Mouse (Mus musculus): ENCODE measurements around the gene Nodal.

Nodal gene

GRCm38 (mm10) chr10:61417672-61418071, at the start of gene Nodal:
Gene Nodal, plus strand, starts transcription at chr10:61417972.
- DNase-seq = no peak

GRCm38 (mm10) chr10:61369755-61370154, 48.0 kb upstream of the Nodal start:
- no peak for DNase-seq

GRCm38 (mm10) chr10:61370273-61370979, 47.3 kb upstream of the Nodal start:
- DNase-seq = peak; percentile 81

- DNase-seq = no peak
These were observed 45.7 kb upstream of the Nodal start for GRCm38 (mm10) chr10:61371884-61372584.

GRCm38 (mm10) chr10:61372585-61372923, 45.2 kb upstream of the Nodal start:
- DNase-seq = no peak

GRCm38 (mm10) chr10:61374076-61374475, 43.7 kb upstream of the Nodal start:
- DNase-seq = peak; percentile 78

GRCm38 (mm10) chr10:61374771-61375481, 42.8 kb upstream of the Nodal start:
- no peak for DNase-seq

- DNase-seq = no peak
These were observed 39.7 kb upstream of the Nodal start for GRCm38 (mm10) chr10:61378050-61378449.

GRCm38 (mm10) chr10:61378698-61379097, 39.1 kb upstream of the Nodal start:
- no peak for DNase-seq

GRCm38 (mm10) chr10:61379340-61380040, 38.3 kb upstream of the Nodal start:
- DNase-seq = no peak

- peak; percentile 77 for DNase-seq
These were observed 37.6 kb upstream of the Nodal start for GRCm38 (mm10) chr10:61380186-61380585.

- DNase-seq = peak; percentile 56
These were observed 35.9 kb upstream of the Nodal start for GRCm38 (mm10) chr10:61381823-61382222.

GRCm38 (mm10) chr10:61382281-61382731, 35.5 kb upstream of the Nodal start:
- DNase-seq = no peak

- DNase-seq = peak; percentile 90
These were observed 34.6 kb upstream of the Nodal start, which contains the start of gene Pald1 for GRCm38 (mm10) chr10:61383021-61383714. Gene Pald1, minus strand, starts transcription at chr10:61383530.

- DNase-seq = no peak
These were observed 34.1 kb upstream of the Nodal start for GRCm38 (mm10) chr10:61383715-61384047.

GRCm38 (mm10) chr10:61385174-61385573, 32.6 kb upstream of the Nodal start:
- DNase-seq = no peak

- DNase-seq = no peak
These were observed 31.5 kb upstream of the Nodal start for GRCm38 (mm10) chr10:61386284-61386683.

- DNase-seq = no peak
These were observed 28.8 kb upstream of the Nodal start for GRCm38 (mm10) chr10:61389020-61389419.

GRCm38 (mm10) chr10:61390148-61390547, 27.6 kb upstream of the Nodal start:
- no peak for DNase-seq

GRCm38 (mm10) chr10:61392584-61392983, 25.2 kb upstream of the Nodal start:
- no peak for DNase-seq

- no peak for DNase-seq
These were observed 23.2 kb upstream of the Nodal start for GRCm38 (mm10) chr10:61394476-61395136.

- DNase-seq = no peak
These were observed 19.6 kb upstream of the Nodal start for GRCm38 (mm10) chr10:61398125-61398524.
